Mouse (Mus musculus) heart, adult 2 months (tissue): Measurements from ENCODE around the gene Aar2.

Experiments
- CTCF ChIP-seq: fragments of 200-600 bp; IDR thresholded peaks from 2 replicates; pipeline ENCODE4 v1.8.1; 2022; ENCODE audit warnings: antibody characterized with exemption, mild to moderate bottlenecking, moderate library complexity
- EP300 ChIP-seq: fragments of 200-500 bp; IDR thresholded peaks from 2 replicates; pipeline ENCODE4 v1.6.1; 2011; ENCODE audit warnings: low read depth, low read length, control low read depth; ENCODE audit not compliant: insufficient read depth
- POLR2A ChIP-seq: fragments of 200-500 bp; IDR thresholded peaks from 2 replicates; pipeline ENCODE4 v1.6.1; 2011; ENCODE audit warnings: mild to moderate bottlenecking, low read depth, low read length, control low read depth; ENCODE audit not compliant: insufficient read depth

DNA sequence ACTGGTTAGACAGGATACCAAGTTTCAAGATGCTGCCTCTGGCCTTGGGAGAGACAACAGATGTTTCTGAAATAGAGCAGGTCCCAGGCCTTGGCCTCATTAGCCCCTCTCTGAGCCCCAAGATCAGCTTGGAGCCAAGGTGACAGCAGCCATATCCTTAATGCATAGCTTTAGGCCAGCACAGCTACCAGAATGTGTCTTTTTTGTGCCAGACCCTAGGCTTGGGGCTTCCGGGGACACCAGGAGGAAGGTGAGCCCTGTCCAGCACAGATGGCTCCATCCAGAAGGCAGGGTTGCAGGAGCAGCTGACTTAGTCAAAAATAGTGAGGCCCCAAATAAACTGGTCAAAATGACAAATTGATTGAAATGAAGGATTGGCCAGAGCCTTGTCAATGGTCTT, 46.4 kb upstream of the Aar2 start:
- TF ChIP-seq CTCF, result no peak
- TF ChIP-seq POLR2A, result no peak
- no peak for TF ChIP-seq EP300
